Mouse (Mus musculus) MEL (cell line): ENCODE results near the gene Gpr26. TPM values are rescaled to one million over a fixed set of nuclear protein-coding genes. Genes with fewer than 3 reads are reported as not detected.

Experiments
- DNase-seq: peaks from one replicate; pipeline ENCODE4 v3.0.0; 2011; ENCODE audit warnings: low read depth, low spot score
- H3K27ac ChIP-seq: 2 replicates; pipeline ENCODE4 v1.5.1; 2012; ENCODE audit warnings: low read depth, mild to moderate bottlenecking, control low read depth, low read length, moderate library complexity; ENCODE audit not compliant: control insufficient read depth
- H3K27me3 ChIP-seq, 2 experiments: fragments of 150-350 bp in 1 of 2; sonication (generic) in 1 of 2; 2 replicates each; pipeline ENCODE4 v1.6.1; 2012; ENCODE audit warnings: low read length in 2 of 2, mild to moderate bottlenecking in 2 of 2, improper control_type of control experiment in 1 of 2, moderate library complexity in 1 of 2; ENCODE audit not compliant: insufficient read depth in 2 of 2, control insufficient read depth in 1 of 2
- H3K36me3 ChIP-seq, 2 experiments: 2 replicates each; pipeline ENCODE4 v1.6.1; 2012 to 2014; ENCODE audit warnings: low read length in 2 of 2, improper control_type of control experiment in 1 of 2, inconsistent platforms in 1 of 2, mild to moderate bottlenecking in 1 of 2; ENCODE audit not compliant: insufficient read depth in 2 of 2, control insufficient read depth in 1 of 2
- H3K4me1 ChIP-seq, 2 experiments: fragments of 150-350 bp in 1 of 2; sonication (generic) in 1 of 2; 2 replicates each; pipeline ENCODE4 v1.6.1; 2012; ENCODE audit warnings: low read length in 2 of 2, improper control_type of control experiment in 1 of 2, mild to moderate bottlenecking in 1 of 2; ENCODE audit not compliant: insufficient read depth in 2 of 2, control insufficient read depth in 1 of 2
- H3K4me3 ChIP-seq, 2 experiments: fragments of 150-350 bp in 1 of 2; sonication (generic) in 1 of 2; 2 replicates each; pipeline ENCODE4 v1.5.1; 2012; ENCODE audit warnings: low read depth in 2 of 2, low read length in 2 of 2, mild to moderate bottlenecking in 2 of 2, moderate library complexity in 2 of 2, control low read depth in 1 of 2, improper control_type of control experiment in 1 of 2; ENCODE audit not compliant: control insufficient read depth in 1 of 2, insufficient read depth in 1 of 2
- H3K79me2 ChIP-seq: 2 replicates; pipeline ENCODE4 v1.6.1; 2012; ENCODE audit warnings: mild to moderate bottlenecking, low read length, moderate library complexity; ENCODE audit not compliant: control insufficient read depth, poor library complexity, insufficient read depth
- H3K9ac ChIP-seq: 2 replicates; pipeline ENCODE4 v1.6.1; 2012; ENCODE audit warnings: low read depth, mild to moderate bottlenecking, control low read depth, low read length, moderate library complexity; ENCODE audit not compliant: control insufficient read depth, poor library complexity, severe bottlenecking
- H3K9me3 ChIP-seq: fragments of 150-350 bp; sonication (generic); replicated peaks from 2 replicates; pipeline ENCODE4 v1.6.1; 2012; ENCODE audit warnings: mild to moderate bottlenecking, low read length, improper control_type of control experiment, moderate library complexity; ENCODE audit not compliant: insufficient read depth
- CTCF ChIP-seq, 3 experiments: IDR thresholded peaks in 2 of 3; conservative IDR thresholded peaks in 1 of 3; 2 replicates each; pipeline ENCODE4 v1.5.1; 2011 to 2012; ENCODE audit warnings: low read length in 3 of 3, low read depth in 2 of 3, mild to moderate bottlenecking in 2 of 3, improper control_type of control experiment in 1 of 3, inconsistent platforms in 1 of 3, mixed read lengths in 1 of 3, moderate library complexity in 1 of 3; ENCODE audit not compliant: control insufficient read depth in 1 of 3, insufficient read depth in 1 of 3, poor library complexity in 1 of 3, severe bottlenecking in 1 of 3
- E2F4 ChIP-seq: IDR thresholded peaks from 2 replicates; pipeline ENCODE4 v1.6.1; 2011; ENCODE audit warnings: low read depth, low read length, improper control_type of control experiment, borderline replicate concordance
- GABPA ChIP-seq: IDR thresholded peaks from 2 replicates; pipeline ENCODE4 v1.6.1; 2012; ENCODE audit warnings: low read depth, mild to moderate bottlenecking, inconsistent platforms, low read length, improper control_type of control experiment, moderate library complexity
- HCFC1 ChIP-seq: IDR thresholded peaks from 2 replicates; pipeline ENCODE4 v1.6.1; 2012; ENCODE audit warnings: low read depth, mild to moderate bottlenecking, inconsistent platforms, low read length, improper control_type of control experiment, moderate library complexity
- MAFK ChIP-seq: IDR thresholded peaks from 2 replicates; pipeline ENCODE4 v1.6.1; 2011; ENCODE audit warnings: low read depth, mild to moderate bottlenecking, low read length, improper control_type of control experiment, borderline replicate concordance
- MAX ChIP-seq: IDR thresholded peaks from 2 replicates; pipeline ENCODE4 v1.6.1; 2011; ENCODE audit warnings: low read length, improper control_type of control experiment
- MXI1 ChIP-seq: IDR thresholded peaks from 2 replicates; pipeline ENCODE4 v1.6.1; 2011; ENCODE audit warnings: mild to moderate bottlenecking, low read depth, low read length, improper control_type of control experiment
- MYB ChIP-seq: IDR thresholded peaks from 2 replicates; pipeline ENCODE4 v1.6.1; 2011; ENCODE audit warnings: mild to moderate bottlenecking, low read depth, low read length, improper control_type of control experiment
- NELFE ChIP-seq: IDR thresholded peaks from 2 replicates; pipeline ENCODE4 v1.6.1; 2011; ENCODE audit warnings: low read depth, low read length, improper control_type of control experiment
- POLR2AphosphoS5 ChIP-seq: IDR thresholded peaks from 2 replicates; pipeline ENCODE4 v1.6.1; 2012; ENCODE audit warnings: low read depth, borderline replicate concordance, mild to moderate bottlenecking, inconsistent platforms, low read length, moderate library complexity, mixed read lengths
- RAD21 ChIP-seq: IDR thresholded peaks from 2 replicates; pipeline ENCODE4 v1.6.1; 2011; ENCODE audit warnings: mild to moderate bottlenecking, low read depth, low read length, improper control_type of control experiment
- UBTF ChIP-seq: IDR thresholded peaks from 2 replicates; pipeline ENCODE4 v1.6.1; 2012; ENCODE audit warnings: low read depth, mild to moderate bottlenecking, inconsistent platforms, low read length, improper control_type of control experiment, moderate library complexity, borderline replicate concordance; ENCODE audit not compliant: insufficient read depth
- USF2 ChIP-seq, 2 experiments: IDR thresholded peaks; 2 replicates each; pipeline ENCODE4 v1.6.1; 2011 to 2012; ENCODE audit warnings: improper control_type of control experiment in 2 of 2, low read length in 2 of 2, borderline replicate concordance in 1 of 2, inconsistent platforms in 1 of 2, low read depth in 1 of 2, mild to moderate bottlenecking in 1 of 2; ENCODE audit not compliant: insufficient read depth in 1 of 2
- polyA plus RNA-seq, 2 experiments: library from polyadenylated mRNA; stranded (reverse) in 1 of 2; unstranded in 1 of 2; fragments of >175 nt in 1 of 2; fragments of >200 nt in 1 of 2; gene quantifications; 2 replicates each; pipeline versions ENCODE4 v1.2.1 to v1.2.4; 2012; ENCODE audit warnings: low replicate concordance in 2 of 2, low read depth in 1 of 2; ENCODE audit not compliant: insufficient read length in 2 of 2, insufficient read depth in 1 of 2, missing spikeins in 1 of 2
- total RNA-seq: library from RNA; depleted of rRNA; stranded (reverse); fragments of 300-350 nt; gene quantifications from 2 replicates; pipeline ENCODE4 v1.2.3, GENCODE M21; 2012; rRNA removed

Gpr26 gene
- total and polyA plus RNA-seq, 3 experiments: not detected

DNA sequence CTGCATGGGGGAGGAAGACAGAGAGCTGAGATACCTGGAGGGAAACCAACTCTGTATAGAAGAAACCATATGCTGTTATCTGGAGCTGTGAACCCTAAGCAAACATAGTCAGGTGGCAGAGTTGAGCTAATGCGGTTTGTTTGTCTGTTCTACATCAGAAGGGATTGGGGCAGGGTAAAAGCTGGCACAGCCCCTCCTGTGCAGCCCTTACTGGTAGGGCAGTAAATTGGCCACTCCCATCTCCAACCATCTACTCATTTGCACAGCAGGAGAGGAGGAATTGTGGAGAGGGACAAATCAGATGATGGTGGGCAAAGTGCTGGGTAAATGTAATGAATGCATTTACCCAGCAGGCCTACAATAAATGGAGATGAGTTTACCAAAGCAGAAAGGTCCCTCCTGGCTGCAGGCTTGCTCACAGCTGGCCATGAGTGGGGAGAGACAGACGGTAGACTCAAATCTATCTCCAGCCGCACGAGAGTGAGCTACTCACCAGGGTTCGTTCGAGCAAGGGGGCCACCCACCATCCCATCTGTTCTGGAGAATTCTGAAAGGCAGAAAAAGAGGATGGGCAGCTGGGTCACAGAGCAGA lies 65.8 kb downstream of the Gpr26 start:
- Histone ChIP-seq H3K36me3 (no peaks in the 10 kb centered on the region), H3K4me1 (no peaks in the 10 kb centered on the region), H3K27ac (no peak overlapping the region), H3K9ac (no peak overlapping the region)
- TF ChIP-seq CTCF (IDR thresholded peaks at IDR 0.05 in 2 of 3, conservative IDR thresholded peaks at IDR 0.05 in 1 of 3; ENCODE audit: control insufficient read depth in 1 of 3, insufficient read depth in 1 of 3, low read depth in 2 of 3, low read length in 3 of 3, poor library complexity in 1 of 3, severe bottlenecking in 1 of 3) (no peak), E2F4 (no peak), NELFE (no peak), USF2 (IDR thresholded peaks at IDR 0.05; ENCODE audit: borderline replicate concordance in 1 of 2, insufficient read depth in 1 of 2, low read depth in 1 of 2, low read length in 2 of 2) (no peak), GABPA (no peak), MAFK (no peak), MXI1 (no peak), MAX (no peak), UBTF (no peak), RAD21 (no peak), HCFC1 (no peak), MYB (no peak), POLR2AphosphoS5 (no peak)
- TF ChIP-seq, all 39 proteins: peak for 0
- H3K4me3 ChIP-seq: no peak overlapping the region
- no peak for DNase-seq
- no peaks in the 10 kb centered on the region for H3K9me3 ChIP-seq
- H3K27me3 ChIP-seq: no peaks in the 10 kb centered on the region
- H3K79me2 ChIP-seq: no peaks in the 10 kb centered on the region

Other genes starting within 250 kb of the Gpr26 start
- not detected in 2 replicates for gene Cpxm2, start 188.3 kb downstream of the Gpr26 start, total RNA-seq
- gene Cpxm2, start 188.3 kb downstream of the Gpr26 start, polyA plus RNA-seq: not detected